Mouse (Mus musculus): Measurements from ENCODE around the gene Obsl1. TPM values are rescaled to one million over a fixed set of nuclear protein-coding genes. Genes with fewer than 3 reads are reported as not detected.
A peak's percentile ranks its signal among the peaks of the same experiment; 100 is the strongest.

The Obsl1 gene
- polyA plus RNA-seq, 1 experiment from 2014 or later: 90.9 TPM

GRCm38 (mm10) chr1:75446656-75447055 lies 59.6 kb downstream of the Obsl1 start:
- ATAC-seq (ENCODE audit: insufficient number of reproducible peaks, low FRiP score, low TSS enrichment, low read depth): no peak
- no peak overlapping the region for H3K4me3 ChIP-seq
- 11% methylated on average over 20 of the region's 20 CpGs for WGBS
- peaks cover 14% of the 10 kb centered on the region for H3K36me3 ChIP-seq
- no peak overlapping the region for H3K9ac ChIP-seq
- H3K4me1 ChIP-seq: peaks cover 79% of the 10 kb centered on the region
- peak overlapping the region; percentile 15; the same call in 1 of the 2 replicates for H3K4me2 ChIP-seq
- H3K9me3 ChIP-seq: no peaks in the 10 kb centered on the region
- no peak overlapping the region for H3K27ac ChIP-seq
- peaks cover 80% of the 10 kb centered on the region for H3K27me3 ChIP-seq

- Histone ChIP-seq H3K9ac (no peak overlapping the region), H3K27ac (no peak overlapping the region), H3K9me3 (no peaks in the 10 kb centered on the region), H3K4me3 (peak overlapping the region; percentile 9; the same call in 1 of the 2 replicates), H3K4me2 (peak overlapping the region; percentile 15), H3K36me3 (peaks cover 18% of the 10 kb centered on the region), H3K27me3 (peaks cover 73% of the 10 kb centered on the region), H3K4me1 (peaks cover 78% of the 10 kb centered on the region)
- WGBS: under 1% methylated on average over 22 of the region's 22 CpGs
- no peak for ATAC-seq (ENCODE audit: insufficient number of reproducible peaks, low FRiP score, low TSS enrichment, low read depth)
These were observed 60.3 kb downstream of the Obsl1 start for GRCm38 (mm10) chr1:75445751-75446611.

GRCm38 (mm10) chr1:75445141-75445701 lies 61.0 kb downstream of the Obsl1 start:
- Histone ChIP-seq H3K36me3 (peaks cover 25% of the 10 kb centered on the region), H3K4me3 (no peak overlapping the region), H3K27ac (no peak overlapping the region), H3K4me1 (peaks cover 70% of the 10 kb centered on the region), H3K9ac (no peak overlapping the region), H3K9me3 (no peaks in the 10 kb centered on the region), H3K4me2 (0 out of 2 replicates have a peak overlapping the region, but pooled peaks have one; percentile 5), H3K27me3 (peaks cover 66% of the 10 kb centered on the region)
- no peak for ATAC-seq (ENCODE audit: insufficient number of reproducible peaks, low FRiP score, low TSS enrichment, low read depth)
- WGBS: 9% methylated on average over 7 of the region's 9 CpGs

GRCm38 (mm10) chr1:75444208-75444607 lies 62.0 kb downstream of the Obsl1 start:
- WGBS: 40% methylated on average over 3 of the region's 3 CpGs
- H3K27me3 ChIP-seq: peaks cover 55% of the 10 kb centered on the region

GRCm38 (mm10) chr1:75443247-75444024 lies 62.8 kb downstream of the Obsl1 start:
- Histone ChIP-seq H3K27ac (no peak overlapping the region), H3K27me3 (peaks cover 49% of the 10 kb centered on the region), H3K9me3 (no peaks in the 10 kb centered on the region), H3K4me2 (no peak overlapping the region), H3K36me3 (peaks cover 29% of the 10 kb centered on the region), H3K4me1 (peaks cover 54% of the 10 kb centered on the region), H3K9ac (no peak overlapping the region), H3K4me3 (no peak overlapping the region)
- 29% methylated on average over 13 of the region's 13 CpGs for WGBS
- no peak for ATAC-seq (ENCODE audit: insufficient number of reproducible peaks, low FRiP score, low TSS enrichment, low read depth)

More at GRCm38 (mm10) chr1:75444208-75444607, 62.0 kb downstream of the Obsl1 start:
- no peak for ATAC-seq (ENCODE audit: insufficient number of reproducible peaks, low FRiP score, low TSS enrichment, low read depth)
- no peak overlapping the region for H3K27ac ChIP-seq
- H3K4me3 ChIP-seq: no peak overlapping the region
- no peak overlapping the region for H3K9ac ChIP-seq
- H3K36me3 ChIP-seq: peaks cover 29% of the 10 kb centered on the region
- no peak overlapping the region for H3K4me2 ChIP-seq
- peaks cover 60% of the 10 kb centered on the region for H3K4me1 ChIP-seq
- no peaks in the 10 kb centered on the region for H3K9me3 ChIP-seq

- H3K36me3 ChIP-seq: peaks cover 29% of the 10 kb centered on the region
- no peak overlapping the region for H3K9ac ChIP-seq
- H3K9me3 ChIP-seq: no peaks in the 10 kb centered on the region
- peaks cover 43% of the 10 kb centered on the region for H3K27me3 ChIP-seq
- H3K4me2 ChIP-seq: no peak overlapping the region
- H3K27ac ChIP-seq: no peak overlapping the region
- WGBS: 70% methylated on average over 8 of the region's 8 CpGs
- H3K4me1 ChIP-seq: peaks cover 48% of the 10 kb centered on the region
- no peak for ATAC-seq (ENCODE audit: insufficient number of reproducible peaks, low FRiP score, low TSS enrichment, low read depth)
- no peak overlapping the region for H3K4me3 ChIP-seq
These were observed 63.4 kb downstream of the Obsl1 start for GRCm38 (mm10) chr1:75442811-75443210.

GRCm38 (mm10) chr1:75442171-75442570 lies 64.1 kb downstream of the Obsl1 start:
- ATAC-seq (ENCODE audit: insufficient number of reproducible peaks, low FRiP score, low TSS enrichment, low read depth): no peak
- peaks cover 29% of the 10 kb centered on the region for H3K36me3 ChIP-seq
- H3K4me1 ChIP-seq: peaks cover 45% of the 10 kb centered on the region
- 83% methylated on average over 9 of the region's 9 CpGs for WGBS
- no peak overlapping the region for H3K9ac ChIP-seq
- H3K9me3 ChIP-seq: no peaks in the 10 kb centered on the region
- peaks cover 37% of the 10 kb centered on the region for H3K27me3 ChIP-seq
- no peak overlapping the region for H3K27ac ChIP-seq
- no peak overlapping the region for H3K4me3 ChIP-seq
- no peak overlapping the region for H3K4me2 ChIP-seq

- no peak for ATAC-seq (ENCODE audit: insufficient number of reproducible peaks, low FRiP score, low TSS enrichment, low read depth)
- Histone ChIP-seq H3K27me3 (peaks cover 31% of the 10 kb centered on the region), H3K9me3 (no peaks in the 10 kb centered on the region), H3K27ac (no peak overlapping the region), H3K36me3 (peaks cover 29% of the 10 kb centered on the region), H3K4me2 (no peak overlapping the region), H3K9ac (no peak overlapping the region), H3K4me1 (peaks cover 45% of the 10 kb centered on the region), H3K4me3 (no peak overlapping the region)
- 87% methylated on average over 15 of the region's 15 CpGs for WGBS
These were observed 64.7 kb downstream of the Obsl1 start for GRCm38 (mm10) chr1:75441471-75441996.

- peaks cover 40% of the 10 kb centered on the region for H3K4me1 ChIP-seq
- H3K4me3 ChIP-seq: no peak overlapping the region
- WGBS: 95% methylated on average over 7 of the region's 7 CpGs
- peaks cover 29% of the 10 kb centered on the region for H3K36me3 ChIP-seq
- no peak overlapping the region for H3K27ac ChIP-seq
- H3K27me3 ChIP-seq: peaks cover 22% of the 10 kb centered on the region
- H3K9ac ChIP-seq: no peak overlapping the region
- no peak for ATAC-seq (ENCODE audit: insufficient number of reproducible peaks, low FRiP score, low TSS enrichment, low read depth)
- H3K4me2 ChIP-seq: no peak overlapping the region
- no peaks in the 10 kb centered on the region for H3K9me3 ChIP-seq
These were observed 65.6 kb downstream of the Obsl1 start for GRCm38 (mm10) chr1:75440661-75441060.

- H3K36me3 ChIP-seq: peaks cover 29% of the 10 kb centered on the region
- H3K4me1 ChIP-seq: peaks cover 31% of the 10 kb centered on the region
- H3K27me3 ChIP-seq: peaks cover 3% of the 10 kb centered on the region; the same call in 1 of the 2 replicates
- no peak overlapping the region for H3K9ac ChIP-seq
- H3K4me3 ChIP-seq: no peak overlapping the region
- no peak overlapping the region for H3K4me2 ChIP-seq
- H3K9me3 ChIP-seq: no peaks in the 10 kb centered on the region
- no peak overlapping the region for H3K27ac ChIP-seq
- ATAC-seq (ENCODE audit: insufficient number of reproducible peaks, low FRiP score, low TSS enrichment, low read depth): no peak
- WGBS: 78% methylated on average over 8 of the region's 9 CpGs
These were observed 67.5 kb downstream of the Obsl1 start for GRCm38 (mm10) chr1:75438782-75439181.

- WGBS: 3% methylated on average over 28 of the region's 28 CpGs
These were observed 70.5 kb downstream of the Obsl1 start, which contains the start of gene Gmppa for GRCm38 (mm10) chr1:75435475-75436328. Gene Gmppa, plus strand, starts transcription at chr1:75435930.

More at GRCm38 (mm10) chr1:75435475-75436328, 70.5 kb downstream of the Obsl1 start, which contains the start of gene Gmppa:
- Histone ChIP-seq H3K27me3 (peaks cover 10% of the 10 kb centered on the region; the same call in 1 of the 2 replicates), H3K9me3 (no peaks in the 10 kb centered on the region), H3K9ac (peak within 1 kb of the TSS; percentile 62), H3K4me2 (peak within 1 kb of the TSS; percentile 56), H3K27ac (peak within 1 kb of the TSS; percentile 84), H3K36me3 (peaks cover 15% of the 10 kb centered on the region), H3K4me1 (peaks cover 20% of the 10 kb centered on the region), H3K4me3 (peak within 1 kb of the TSS; percentile 64)
- ATAC-seq (ENCODE audit: insufficient number of reproducible peaks, low FRiP score, low TSS enrichment, low read depth): peak; percentile 86
